Mouse (Mus musculus) cerebellum, adult 8-10 months (tissue): ENCODE data around the gene Iba57.
A peak's percentile ranks its signal among the peaks of the same experiment; 100 is the strongest.
"Not testable (repeated sequence)": the region's sequence is repeated elsewhere in the genome, so short reads cannot be mapped to it uniquely, and the experiment has no call there.

Source experiments
- DNase-seq: peaks from one replicate; pipeline ENCODE4 v3.0.0; 2022

Iba57 gene

DNA sequence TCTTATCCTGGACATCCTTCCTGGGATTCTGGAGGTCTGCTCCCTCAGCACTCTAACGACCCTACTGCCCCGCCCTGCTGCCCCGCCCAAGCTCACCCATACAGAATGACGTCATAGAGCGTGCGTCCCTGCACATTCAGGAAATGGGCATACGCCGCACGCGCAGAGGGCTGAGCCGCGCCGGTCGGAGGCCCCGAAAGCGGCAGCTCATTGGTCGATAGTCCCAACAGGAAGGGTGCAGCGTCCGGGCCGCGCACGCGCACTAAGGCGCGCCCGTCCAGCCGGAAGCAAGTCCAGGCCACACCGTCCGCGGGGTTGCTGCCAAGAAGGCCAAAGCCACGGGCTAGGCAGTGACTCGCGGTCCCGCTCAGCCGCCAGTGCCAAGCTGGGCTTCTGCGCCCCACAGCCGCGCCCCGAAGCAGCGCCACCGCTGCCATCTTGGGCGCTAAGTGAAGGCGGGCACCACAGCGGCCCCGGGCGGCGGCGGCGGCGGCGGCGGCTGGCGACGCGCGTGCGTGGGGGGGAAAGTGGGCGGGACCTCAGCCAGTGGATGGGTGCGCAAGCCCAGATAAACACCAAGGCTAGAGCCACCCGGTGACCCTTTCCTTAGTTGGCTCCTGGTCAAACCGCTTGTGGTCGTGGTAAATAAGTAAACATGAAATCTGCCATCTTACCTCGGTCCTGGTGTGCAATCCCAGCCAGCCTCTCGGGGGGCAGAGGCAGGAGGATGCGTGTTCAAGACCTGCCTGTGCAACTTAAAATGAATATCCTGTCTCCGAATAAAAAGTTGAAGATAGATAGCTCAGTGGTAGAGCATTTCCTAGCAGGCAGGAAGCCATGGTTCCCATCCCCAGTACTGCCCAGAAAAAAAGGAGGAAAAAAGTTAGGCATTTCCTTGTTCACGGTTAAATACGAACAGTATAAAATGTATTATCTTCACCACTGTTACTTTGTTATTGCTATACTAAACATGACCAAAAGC, at the start of gene Iba57:
TSS of gene Iba57 (minus strand) at position 485 of the 982 bp plus-strand sequence.
- peak; percentile 98 for DNase-seq

DNA sequence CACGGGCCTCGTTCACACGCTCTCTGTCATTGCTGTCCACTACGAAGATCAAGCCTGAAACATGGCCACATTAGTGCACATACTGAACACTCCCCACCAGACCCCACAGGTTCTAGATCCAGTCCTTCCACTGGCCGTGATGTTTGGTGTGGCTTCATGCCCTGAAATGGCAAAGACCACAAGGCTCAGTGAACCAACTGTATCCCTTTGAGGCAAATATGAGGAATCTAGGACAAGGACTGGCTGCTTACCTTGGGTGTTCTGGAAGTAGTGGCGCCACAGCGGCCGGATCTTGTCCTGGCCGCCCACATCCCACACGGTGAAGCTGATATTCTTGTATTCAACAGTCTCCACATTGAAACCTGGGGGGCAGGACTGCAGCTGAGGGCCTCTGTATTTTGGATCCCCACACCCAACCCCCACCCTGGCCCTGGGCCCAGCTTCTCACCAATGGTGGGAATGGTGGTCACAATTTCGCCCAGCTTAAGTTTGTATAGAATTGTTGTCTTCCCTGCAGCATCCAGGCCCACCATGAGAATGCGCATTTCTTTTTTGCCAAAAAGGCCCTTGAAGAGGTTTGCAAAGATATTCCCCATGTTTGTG, 49.5 kb upstream of the Iba57 start:
- no peak for DNase-seq

DNA sequence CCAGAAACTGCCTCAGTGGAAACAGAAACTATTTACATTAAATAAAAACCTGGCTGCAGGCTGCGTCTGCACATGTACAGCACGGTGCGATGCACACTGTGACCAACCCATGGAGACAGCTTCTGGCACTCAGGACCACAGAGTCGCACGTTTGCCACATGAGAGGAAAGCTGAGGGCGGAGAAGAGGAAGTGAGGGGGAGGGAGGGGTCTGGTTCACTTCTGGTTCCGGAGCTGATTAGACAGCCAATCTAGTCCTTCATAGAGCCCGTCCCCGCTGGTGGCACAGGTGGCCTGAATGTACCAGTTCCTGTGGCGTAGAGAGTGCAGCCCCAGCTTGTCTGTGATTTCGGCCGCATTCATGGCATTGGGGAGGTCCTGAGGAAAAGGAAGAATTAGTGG, 48.8 kb upstream of the Iba57 start:
- DNase-seq: not testable (repeated sequence)

DNA sequence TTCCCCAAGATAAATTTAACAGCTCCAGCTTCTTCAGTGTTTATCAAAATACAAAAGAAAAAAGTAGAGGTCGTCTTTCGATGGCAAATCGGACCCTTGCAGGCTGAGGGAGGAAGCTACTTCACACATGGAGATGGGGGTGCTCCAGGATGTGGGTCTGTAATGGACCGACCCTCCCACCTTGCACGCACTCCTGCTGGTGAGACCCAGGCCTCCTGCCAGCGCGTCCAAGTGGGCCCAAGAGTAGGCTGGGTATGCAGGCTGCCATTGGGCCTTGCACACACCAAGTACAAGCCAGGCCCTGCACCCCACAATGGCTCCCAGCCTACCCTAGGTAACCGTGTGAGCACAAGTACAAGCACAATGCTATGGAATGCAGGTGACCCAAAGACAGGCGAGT, 48.0 kb upstream of the Iba57 start:
- DNase-seq: not testable (repeated sequence)

DNA sequence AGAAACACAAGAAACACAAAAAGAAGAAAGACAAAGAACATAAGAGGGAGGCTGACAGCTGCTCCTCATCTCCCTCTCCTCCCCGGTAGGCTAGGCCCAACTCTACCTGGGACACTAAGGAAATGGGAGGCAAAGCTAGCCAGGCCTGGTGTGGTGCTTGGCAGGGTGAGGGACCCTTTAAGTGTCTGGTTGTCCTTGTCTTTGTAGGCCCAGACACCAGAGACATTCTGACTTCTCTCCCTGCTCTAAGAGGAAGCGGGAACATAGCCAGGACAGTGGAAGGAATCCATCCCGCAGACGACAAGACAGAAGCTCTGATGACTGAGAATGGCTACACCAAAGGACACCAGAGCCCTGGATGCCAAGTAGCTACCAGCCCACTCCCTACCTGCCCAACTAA, 46.5 kb upstream of the Iba57 start:
- no peak for DNase-seq

DNA sequence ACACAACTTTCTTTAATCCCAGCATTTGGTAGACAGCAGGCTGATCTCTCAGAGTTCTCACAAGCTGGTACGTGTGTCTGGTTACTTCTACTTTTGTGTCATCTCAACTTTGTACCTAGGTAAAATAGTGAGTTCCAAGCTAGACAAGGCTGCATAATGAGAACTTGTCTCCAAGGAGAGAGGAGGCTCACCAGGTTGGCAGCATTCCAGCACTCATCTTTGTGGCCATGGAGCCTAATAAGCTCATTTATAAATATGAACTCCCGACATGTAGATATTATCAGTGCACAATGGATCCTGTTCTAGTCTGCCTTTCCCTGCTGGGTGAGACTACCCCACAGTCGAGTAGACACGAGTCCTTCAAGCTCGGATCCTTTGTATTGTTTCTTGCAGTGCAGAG, 46.0 kb upstream of the Iba57 start:
- DNase-seq: peak; percentile 47

DNA sequence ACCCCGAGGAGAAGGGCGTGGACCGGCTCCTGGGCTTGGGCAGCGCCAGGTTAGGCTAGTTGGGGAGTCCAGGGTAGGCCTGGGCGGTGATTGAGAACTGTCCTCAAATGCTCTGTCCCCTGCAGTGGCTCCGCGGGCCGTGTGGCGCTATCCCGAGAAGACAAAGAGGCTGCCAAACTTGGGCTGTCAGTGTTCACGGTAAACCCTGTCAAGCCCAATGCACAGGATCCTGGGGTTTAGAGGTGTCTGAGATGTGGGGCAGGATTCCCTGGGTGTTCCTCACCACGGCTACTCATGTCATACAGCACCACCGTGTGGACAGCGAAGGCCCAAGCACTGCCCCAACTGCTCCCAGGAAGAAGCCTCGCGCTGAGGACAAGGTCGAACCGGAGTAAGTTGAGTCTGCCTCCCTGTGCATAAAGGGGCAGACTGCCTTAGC, 45.5 kb upstream of the Iba57 start:
- DNase-seq: peak; percentile 54

DNA sequence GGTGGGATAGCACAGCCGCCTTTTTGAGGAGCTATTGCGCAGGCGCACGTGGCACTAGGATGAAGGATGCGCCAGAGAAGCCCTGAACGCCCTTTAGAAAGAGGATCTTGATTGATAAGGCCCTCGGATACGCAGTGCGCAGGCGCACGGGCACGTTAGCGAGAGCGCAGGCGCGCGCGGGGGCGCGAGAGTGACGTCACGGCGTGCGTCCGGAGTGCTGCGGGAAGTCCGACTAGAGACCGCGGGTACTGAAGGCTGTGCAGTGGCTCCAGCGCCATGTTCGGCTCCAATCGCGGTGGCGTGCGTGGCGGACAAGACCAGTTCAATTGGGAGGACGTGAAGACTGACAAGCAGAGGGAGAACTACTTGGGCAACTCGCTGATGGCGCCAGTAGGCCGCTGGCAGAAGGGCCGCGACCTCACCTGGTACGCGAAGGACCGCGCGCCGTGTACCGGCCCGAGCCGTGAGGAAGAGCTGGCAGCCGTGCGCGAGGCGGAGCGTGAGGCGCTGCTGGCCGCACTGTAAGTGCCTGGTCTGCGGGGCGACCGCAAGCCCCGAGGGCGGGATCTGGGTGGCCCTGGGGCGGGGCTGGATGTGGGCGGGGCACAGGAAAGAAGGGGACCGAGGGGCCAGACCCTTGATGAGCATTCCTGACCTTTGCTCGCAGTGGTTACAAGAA, 44.8 kb upstream of the Iba57 start, which contains the start of gene 2310033P09Rik:
TSS of gene 2310033P09Rik (plus strand) at position 169 of the 679 bp plus-strand sequence.
- DNase-seq: peak; percentile 94

DNA sequence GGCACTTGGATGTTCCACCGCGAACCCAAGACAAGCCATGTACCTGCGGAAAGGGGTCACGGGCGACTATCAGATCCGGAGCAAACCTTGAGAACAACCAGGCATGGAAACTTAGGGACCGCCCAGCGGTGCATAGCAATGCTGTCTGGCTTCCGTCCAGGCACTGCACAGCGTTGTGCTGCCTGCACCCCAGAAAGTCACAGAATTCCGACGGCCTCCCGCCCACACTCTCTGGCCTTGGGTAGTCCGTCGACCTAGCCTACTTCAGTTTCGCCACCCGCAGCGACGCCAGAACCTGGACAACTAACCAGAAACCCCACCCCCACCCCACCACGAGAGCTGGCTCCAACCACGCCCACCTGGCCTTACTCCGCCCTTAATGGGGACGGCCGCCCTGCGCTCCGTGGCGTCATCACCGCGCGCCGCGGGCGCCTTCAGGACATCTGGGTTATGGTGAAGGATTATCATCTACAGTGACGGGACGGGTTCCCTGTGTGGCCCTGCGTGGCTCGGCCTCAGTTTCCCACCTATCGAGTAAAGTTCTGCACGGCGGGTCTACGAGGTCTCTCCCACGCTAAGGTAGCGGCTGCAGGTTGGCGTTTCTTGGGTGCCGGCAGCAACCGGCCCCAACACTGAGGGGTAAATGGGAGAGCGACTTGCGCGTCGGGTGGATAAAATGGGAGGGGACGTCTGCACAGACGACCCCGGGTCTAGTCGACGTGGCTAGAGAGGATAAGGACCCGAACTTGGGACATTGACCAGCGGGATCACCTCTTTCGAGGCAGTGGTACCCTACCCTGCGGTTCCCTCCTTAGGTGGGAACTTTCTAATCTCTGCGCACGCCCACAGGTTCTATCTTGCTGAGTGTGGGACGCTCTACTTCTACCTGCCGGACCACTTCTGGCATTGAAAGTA, 38.8 kb upstream of the Iba57 start, which contains the start of gene Mrpl55:
TSS of gene Mrpl55 (plus strand) at position 406 of the 915 bp plus-strand sequence.
- peak; percentile 90 for DNase-seq

DNA sequence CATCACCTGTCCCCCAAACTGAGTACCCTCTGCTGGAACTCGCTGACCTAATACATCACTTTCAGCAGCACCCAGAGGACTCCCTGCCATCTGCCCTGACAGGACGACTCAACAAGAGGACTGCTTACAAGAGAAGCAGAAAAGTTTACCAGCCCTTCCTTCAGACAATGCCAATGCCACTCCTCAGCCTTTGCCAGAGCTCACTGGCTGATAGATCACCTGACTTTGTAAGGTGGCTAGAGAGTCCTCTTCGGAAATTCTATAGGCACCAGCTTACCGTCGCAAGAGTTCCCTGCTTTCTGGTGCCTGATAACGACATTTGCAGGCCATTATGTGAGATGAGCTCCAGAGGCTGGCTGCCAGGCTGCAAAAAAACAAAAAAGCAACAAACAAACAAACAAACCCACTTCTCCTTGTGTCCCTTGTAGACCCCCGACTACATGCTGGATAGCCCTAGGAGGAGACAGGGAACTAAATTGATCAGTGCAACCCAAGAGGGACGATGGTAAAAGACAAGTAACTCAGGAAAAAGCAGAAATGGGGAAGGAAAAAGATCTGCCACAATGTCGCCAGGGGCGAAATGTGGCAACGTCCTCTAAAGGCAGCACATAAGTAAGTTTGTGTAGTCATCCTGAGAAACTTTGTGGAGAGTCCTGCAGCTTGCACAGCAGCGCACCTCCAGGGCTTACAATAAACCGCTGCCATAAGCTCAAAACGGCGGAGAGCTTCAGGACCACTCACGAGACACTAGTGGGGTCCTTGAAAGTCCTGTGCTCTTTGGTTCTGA, 37.9 kb upstream of the Iba57 start:
- DNase-seq: no peak

DNA sequence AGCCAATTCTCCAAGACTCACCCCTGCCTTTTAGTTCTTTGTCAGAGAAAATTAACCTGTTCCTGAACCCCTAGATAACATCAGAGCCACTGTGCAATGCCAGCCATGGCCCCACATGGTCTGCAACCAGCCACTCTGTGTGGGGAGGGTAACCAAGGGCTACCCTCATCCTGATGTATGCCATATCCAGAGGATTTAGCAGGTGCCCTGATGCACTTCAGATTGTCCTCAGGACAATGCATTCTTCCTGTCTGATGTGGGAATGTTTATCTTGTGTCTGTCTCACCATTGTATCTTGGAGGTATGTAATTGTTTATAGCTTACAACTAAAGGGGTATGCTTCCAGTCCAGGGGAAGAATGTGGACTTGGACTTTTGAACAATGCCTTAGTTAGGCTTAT, 32.7 kb upstream of the Iba57 start:
- no peak for DNase-seq

DNA sequence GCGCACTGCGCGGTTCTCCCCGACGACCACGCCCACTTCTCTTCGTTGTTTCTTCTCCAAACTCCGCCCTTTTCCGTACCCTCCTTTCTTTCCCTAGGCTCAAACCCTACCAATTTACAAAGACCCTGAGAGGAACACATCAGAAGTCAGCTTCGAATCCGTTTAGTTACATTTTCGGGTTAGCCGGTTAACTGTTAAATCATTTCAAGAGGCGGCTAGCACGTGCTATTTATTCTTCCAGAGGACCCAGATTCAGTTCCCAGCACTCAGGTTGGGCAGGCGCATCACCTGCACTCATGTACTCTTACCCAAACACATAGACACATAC, 28.5 kb upstream of the Iba57 start, which contains the start of gene Guk1:
TSS of gene Guk1 (minus strand) at position 154 of the 328 bp plus-strand sequence.
- DNase-seq: no peak

DNA sequence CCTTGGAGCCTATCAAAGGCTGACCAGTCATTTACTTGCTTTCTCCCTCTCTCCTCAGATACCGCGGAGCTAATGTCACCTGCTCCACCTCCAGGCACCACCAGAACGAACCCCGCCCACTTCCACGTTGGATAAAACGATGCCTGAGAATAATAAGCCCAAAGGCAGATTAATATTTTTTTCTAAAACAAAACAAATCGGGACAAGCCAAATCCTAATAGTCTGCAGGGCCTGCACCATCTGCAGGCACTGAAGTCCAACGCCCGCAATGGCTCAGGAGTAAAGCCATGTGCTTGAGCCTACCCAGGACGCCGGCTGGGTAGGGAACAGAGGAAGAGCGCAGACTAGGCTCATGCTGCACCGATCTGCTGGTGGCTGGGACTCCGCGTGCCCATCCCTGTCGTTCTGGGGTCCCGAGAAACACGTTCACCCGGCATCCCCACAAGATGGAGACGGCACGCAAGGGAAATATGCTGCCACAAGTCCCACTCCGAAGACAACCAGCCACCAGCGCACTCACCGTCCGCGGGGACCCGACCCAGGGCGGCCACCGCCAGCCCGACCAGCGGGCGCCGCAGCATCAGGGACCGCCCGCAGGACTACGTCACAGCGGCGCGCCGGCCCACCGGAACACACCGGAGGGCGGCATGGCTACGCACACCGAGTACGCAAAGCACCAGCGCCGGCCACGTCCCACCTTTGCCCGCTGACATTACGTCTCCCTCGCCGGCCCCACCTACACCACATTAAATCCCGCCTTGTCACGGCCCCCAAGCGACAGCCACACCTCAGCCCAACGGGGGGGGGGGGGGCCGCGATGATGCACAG, 27.9 kb upstream of the Iba57 start:
- peak; percentile 88 for DNase-seq

DNA sequence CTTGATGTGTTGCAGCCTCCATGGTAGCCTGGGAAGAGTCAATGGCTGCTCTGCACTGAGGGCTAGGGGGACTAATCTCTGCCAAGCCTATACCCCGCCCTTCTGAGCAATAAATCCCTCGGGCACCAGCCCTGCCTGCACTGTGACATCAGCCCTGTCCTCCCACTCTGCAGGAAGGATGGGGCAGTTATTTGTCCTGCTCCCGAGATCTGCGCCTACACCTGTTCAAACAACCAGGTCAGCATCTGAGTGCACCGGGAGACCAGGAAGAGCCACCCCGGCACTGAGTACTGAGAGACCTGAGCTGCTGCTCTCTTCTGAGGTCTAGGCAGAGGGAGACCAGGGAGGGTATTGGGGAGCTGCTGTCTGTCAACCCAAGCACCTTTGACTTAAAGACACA, 24.2 kb upstream of the Iba57 start:
- no peak for DNase-seq

DNA sequence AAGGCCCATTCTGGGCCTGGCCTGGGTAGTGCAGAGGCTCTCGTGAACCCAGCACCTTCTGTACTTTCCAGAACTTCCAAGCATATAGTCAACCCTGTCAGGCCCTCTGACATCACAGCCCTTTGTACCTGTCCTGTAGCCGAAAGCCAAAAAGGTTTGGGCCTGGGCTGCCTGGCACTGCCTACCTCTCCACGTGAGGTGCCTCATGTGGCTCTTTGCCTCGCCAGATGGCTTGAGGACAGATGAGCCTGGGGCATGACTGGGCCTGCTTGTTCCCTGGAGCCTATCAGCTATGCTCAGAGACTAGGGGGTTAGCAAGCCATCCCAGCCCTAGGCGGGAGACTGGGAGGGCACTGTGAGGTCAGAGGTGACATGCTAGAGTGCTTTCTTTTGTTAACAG, 22.0 kb upstream of the Iba57 start:
- no peak for DNase-seq

DNA sequence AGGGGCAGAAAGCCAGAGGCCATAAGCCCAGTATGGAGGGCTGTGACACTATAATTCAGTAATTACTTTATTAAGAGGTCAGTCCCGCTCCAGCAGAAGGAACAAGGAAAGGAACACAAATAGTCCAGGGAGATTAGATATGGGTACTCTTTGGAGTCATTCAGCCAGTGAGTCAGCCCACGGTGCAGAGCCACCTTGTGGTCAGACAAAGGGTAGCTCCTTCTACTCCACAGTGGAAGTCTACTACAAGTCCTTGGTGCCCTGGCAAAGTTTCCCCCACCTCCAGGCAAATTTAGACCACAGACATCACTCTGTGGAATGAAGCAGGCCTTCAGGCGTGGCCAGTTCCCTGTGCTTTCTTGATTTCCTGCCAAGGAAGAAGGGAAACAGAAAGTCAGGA, 20.3 kb upstream of the Iba57 start:
- DNase-seq: no peak

DNA sequence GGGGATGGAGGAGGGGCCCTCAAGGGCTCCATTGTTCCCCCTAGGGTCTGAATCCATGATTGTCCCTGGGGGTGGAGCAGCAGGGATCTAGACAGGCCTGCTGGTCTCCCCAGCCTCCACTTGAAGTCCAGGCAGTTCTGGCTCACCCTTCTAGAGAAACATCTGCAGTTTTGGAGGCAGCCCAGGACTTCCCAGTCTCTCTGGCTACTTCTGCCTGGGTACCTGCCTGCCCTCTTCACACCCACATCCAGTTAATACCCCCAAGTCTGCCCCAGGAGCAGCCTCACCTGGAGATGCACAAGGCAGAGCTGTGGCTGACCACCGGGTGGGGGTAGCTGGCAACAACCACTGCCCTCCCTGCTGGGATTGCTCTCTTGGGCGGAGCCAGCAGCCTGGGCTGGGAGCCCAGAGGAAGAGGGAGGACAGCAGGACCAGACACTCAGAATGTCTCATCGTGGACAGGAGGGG, 19.4 kb upstream of the Iba57 start, which contains the start of gene Gjc2:
TSS of gene Gjc2 (minus strand) at position 350 of the 468 bp plus-strand sequence.
- DNase-seq: no peak

DNA sequence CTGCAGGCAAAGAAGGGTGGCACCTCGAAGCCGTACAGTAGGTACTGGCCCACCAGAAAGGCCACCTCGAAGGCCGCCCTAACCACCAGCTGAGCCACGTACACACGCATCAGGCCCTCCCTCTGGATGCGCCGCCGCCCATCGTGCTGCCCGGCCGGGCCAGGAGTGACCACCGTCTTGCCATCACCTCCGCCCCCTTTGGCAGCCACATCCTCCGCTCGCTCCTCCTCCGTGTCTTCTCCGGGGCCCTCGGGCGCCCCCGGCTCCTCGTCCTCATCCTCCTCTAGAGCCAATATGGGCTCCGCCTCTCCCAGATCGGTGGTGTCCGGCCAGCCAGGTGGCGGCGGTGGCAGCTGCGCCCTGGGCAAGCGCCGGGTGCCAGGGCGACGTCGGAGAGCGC, 13.4 kb upstream of the Iba57 start:
- DNase-seq: no peak

DNA sequence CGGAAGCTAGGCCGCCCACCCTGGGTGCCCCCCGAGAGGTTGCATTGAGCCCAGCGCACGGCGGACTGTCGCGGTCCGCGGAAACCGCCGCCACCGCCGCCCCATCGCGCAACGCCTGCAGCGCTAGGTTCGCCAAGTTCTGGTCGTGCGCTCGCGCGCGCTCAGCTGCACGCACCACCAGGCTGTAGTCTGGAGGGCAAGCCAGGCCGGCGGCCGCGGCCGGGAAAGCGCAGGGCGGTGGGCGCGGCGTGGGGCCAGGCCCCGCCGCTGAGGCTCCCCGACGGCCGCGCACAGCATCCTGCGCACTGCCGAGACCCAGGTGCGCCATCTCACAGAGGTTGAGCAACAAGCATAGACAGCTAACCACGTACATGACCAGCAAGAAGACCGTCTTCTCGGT, 12.9 kb upstream of the Iba57 start:
- no peak for DNase-seq

DNA sequence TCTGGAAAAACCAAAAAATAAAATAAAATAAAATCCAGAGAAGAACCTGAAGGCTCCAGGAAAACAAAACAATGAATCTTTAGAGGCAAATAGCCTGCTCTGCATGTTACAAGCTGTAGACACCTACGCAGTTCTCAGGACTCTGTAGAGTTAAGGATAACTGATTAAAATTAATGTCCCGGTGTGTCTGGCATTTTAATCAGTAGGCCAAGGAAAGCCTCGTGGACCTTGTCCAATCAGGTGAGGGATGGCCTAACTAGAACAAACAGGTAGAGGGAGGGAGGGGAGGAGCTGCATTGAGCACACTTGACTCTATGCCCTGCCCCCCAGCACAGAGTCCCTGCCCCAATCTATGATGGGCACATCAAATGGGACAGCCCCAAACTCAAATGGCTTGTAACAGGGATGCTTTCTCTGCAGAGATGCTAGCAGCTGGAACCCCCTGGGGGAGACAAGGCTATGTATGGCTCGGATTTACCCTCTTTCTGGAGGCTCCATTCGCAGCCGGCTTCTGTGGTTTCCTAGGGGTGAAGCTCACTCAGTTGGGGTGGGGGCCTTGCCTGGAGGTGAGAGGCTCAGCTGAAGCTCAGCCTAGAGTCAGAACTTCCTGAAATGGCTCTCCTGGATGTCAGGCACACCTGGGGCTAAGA, 10.8 kb upstream of the Iba57 start:
- DNase-seq: no peak
